ENCODE assay signal across 8 mouse cellular contexts in the genomic region with DNA sequence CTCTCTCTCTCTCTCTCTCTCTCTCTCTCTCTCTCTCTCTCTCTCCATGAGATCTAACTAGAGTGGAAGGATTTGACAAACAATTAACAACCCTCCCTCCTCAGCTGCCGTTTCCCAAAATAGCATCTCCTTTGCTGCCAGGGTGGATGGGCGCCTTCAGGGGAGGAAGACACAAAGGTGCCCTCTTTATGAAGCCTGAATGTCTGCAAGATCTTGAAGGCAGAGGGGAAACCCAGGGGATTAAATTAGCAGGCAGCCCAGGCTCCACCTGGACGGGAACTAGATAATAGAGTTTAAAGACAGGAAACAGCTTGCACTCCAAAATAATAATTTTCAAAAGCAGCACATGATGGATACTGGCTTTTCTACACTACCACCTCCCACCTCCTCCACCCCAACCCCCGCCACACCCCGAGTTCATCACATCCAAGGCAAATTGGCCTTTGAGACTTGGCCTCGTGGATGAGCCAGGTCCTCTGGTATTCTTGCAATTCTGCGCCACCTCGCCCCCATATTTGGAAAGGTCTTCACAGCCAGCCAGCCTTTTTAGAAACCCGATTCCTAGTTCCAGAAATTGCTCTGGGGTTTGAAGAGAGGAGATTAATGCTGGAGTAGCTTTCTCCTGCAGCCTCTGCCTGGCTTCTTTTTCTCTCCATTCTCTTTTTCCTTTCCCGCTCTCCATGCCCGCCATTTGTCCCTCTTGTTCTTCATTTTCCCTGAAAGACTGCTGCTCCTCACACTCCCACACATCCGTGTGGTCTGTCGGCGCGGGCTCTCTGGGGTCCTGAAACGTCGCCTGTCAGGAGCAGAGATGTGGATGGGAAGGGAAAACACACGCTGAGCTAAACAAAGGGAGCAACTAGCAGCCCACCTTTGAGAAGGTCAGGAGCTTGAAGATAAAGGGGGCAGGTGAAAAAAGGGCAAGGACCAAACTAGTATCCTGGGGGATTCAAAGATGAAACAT. TPM values are rescaled to one million over a fixed set of nuclear protein-coding genes. Genes with fewer than 3 reads are reported as not detected.
A peak's percentile ranks its signal among the peaks of the same experiment; 100 is the strongest.
DNase-seq lines count a peak whose midpoint lies in the region; ATAC-seq and TF ChIP-seq lines count a peak whose summit lies in the region.

No protein-coding gene starts in this region.

- TF ChIP-seq CTCF in liver, adult 2 months (IDR thresholded peaks at IDR 0.05; ENCODE audit: low read depth, low read length), result no peak
- TF ChIP-seq CTCF in stomach, postnatal 0 days (IDR thresholded peaks at IDR 0.05; ENCODE audit: low read depth), result no peak

- peak; percentile 41 for DNase-seq in liver, adult 2 months (ENCODE audit: extremely low read depth, low read depth, low spot score)
- no peak for DNase-seq in heart, embryonic 10.5 days (ENCODE audit: low spot score)
- no peak for DNase-seq in stomach, postnatal 0 days (ENCODE audit: low spot score)
- DNase-seq in adrenal gland, postnatal 25 days, result no peak
- DNase-seq in left cerebral cortex, adult 11 months (ENCODE audit: low spot score), result no peak
- DNase-seq in cerebellum, adult 11-12 months, result no peak

- H3K9me3 ChIP-seq in liver, embryonic 12.5 days (replicated peaks), result no peaks in the 10 kb centered on the region
- H3K9me3 ChIP-seq in heart, embryonic 10.5 days, result no peaks in the 10 kb centered on the region
- H3K9me3 ChIP-seq in lung, embryonic 16.5 days (ENCODE audit: control insufficient read depth, low read length), result no peaks in the 10 kb centered on the region
- no peaks in the 10 kb centered on the region for H3K9me3 ChIP-seq in stomach, postnatal 0 days (ENCODE audit: control insufficient read depth, low read length)

- H3K4me2 ChIP-seq in liver, embryonic 12.5 days, result no peak overlapping the region
- peak overlapping the region; percentile 21 for H3K4me2 ChIP-seq in lung, embryonic 16.5 days (ENCODE audit: low read depth, low read length)
- H3K4me2 ChIP-seq in stomach, postnatal 0 days (replicated peaks; ENCODE audit: low read depth), result peak overlapping the region; percentile 21; the same call in 1 of the 2 replicates

- H3K36me3 ChIP-seq in liver, adult 2 months (ENCODE audit: control insufficient read depth, insufficient read depth, low read length), result no peaks in the 10 kb centered on the region
- H3K36me3 ChIP-seq in liver, embryonic 12.5 days, result no peaks in the 10 kb centered on the region
- H3K36me3 ChIP-seq in heart, embryonic 10.5 days, result no peaks in the 10 kb centered on the region
- no peaks in the 10 kb centered on the region for H3K36me3 ChIP-seq in lung, embryonic 16.5 days (ENCODE audit: control insufficient read depth, insufficient read depth, low read length)
- H3K36me3 ChIP-seq in stomach, postnatal 0 days (ENCODE audit: control insufficient read depth, insufficient read depth, low read length), result no peaks in the 10 kb centered on the region

- H3K27ac ChIP-seq in liver, adult 2 months (replicated peaks; ENCODE audit: insufficient read depth, low read depth, low read length), result no peak overlapping the region
- no peak overlapping the region for H3K27ac ChIP-seq in liver, embryonic 12.5 days
- peak overlapping the region; percentile 87 for H3K27ac ChIP-seq in heart, embryonic 10.5 days
- H3K27ac ChIP-seq in lung, embryonic 16.5 days (ENCODE audit: low read length), result no peak overlapping the region
- peak overlapping the region; percentile 75 for H3K27ac ChIP-seq in stomach, postnatal 0 days (replicated peaks)

- no peak for TF ChIP-seq POLR2A in liver, adult 2 months (IDR thresholded peaks at IDR 0.05; ENCODE audit: extremely low read depth, insufficient read depth, low read length)

- no peak overlapping the region for H3K9ac ChIP-seq in liver, adult 2 months (ENCODE audit: low read depth, low read length)
- no peak overlapping the region for H3K9ac ChIP-seq in liver, embryonic 12.5 days
- H3K9ac ChIP-seq in lung, embryonic 16.5 days (ENCODE audit: low read length), result peak overlapping the region; percentile 3; the same call in 1 of the 2 replicates
- peak overlapping the region; percentile 41; the same call in 1 of the 2 replicates for H3K9ac ChIP-seq in stomach, postnatal 0 days (ENCODE audit: low read length)

- TF ChIP-seq EP300 in stomach, postnatal 0 days (optimal IDR thresholded peaks at IDR 0.05), result no peak

- 50% methylated on average over 18 of the region's 18 CpGs for WGBS in liver, adult 2 months
- WGBS in liver, embryonic 12.5 days (ENCODE audit: insufficient replicate concordance), result 31% methylated on average over 18 of the region's 18 CpGs
- WGBS in heart, embryonic 10.5 days, result 13% methylated on average over 18 of the region's 18 CpGs
- 13% methylated on average over 18 of the region's 18 CpGs for WGBS in lung, embryonic 16.5 days
- 21% methylated on average over 18 of the region's 18 CpGs for WGBS in stomach, postnatal 0 days

- no peak for ATAC-seq in liver, embryonic 12.5 days
- no peak for ATAC-seq in lung, embryonic 16.5 days (ENCODE audit: low read depth)
- ATAC-seq in stomach, postnatal 0 days (ENCODE audit: low FRiP score, low TSS enrichment), result no peak

- no peak overlapping the region for H3K4me3 ChIP-seq in liver, adult 2 months (ENCODE audit: insufficient read depth, low read depth, low read length)
- H3K4me3 ChIP-seq in liver, embryonic 12.5 days, result no peak overlapping the region
- H3K4me3 ChIP-seq in heart, embryonic 10.5 days, result peak overlapping the region; percentile 31; the same call in 1 of the 2 replicates
- H3K4me3 ChIP-seq in lung, embryonic 16.5 days (ENCODE audit: low read length), result no peak overlapping the region
- H3K4me3 ChIP-seq in stomach, postnatal 0 days (ENCODE audit: low read depth, low read length), result no peak overlapping the region

- H3K27me3 ChIP-seq in liver, adult 2 months (ENCODE audit: control insufficient read depth, insufficient read depth, low read length), result no peaks in the 10 kb centered on the region
- H3K27me3 ChIP-seq in liver, embryonic 12.5 days (replicated peaks), result peaks cover 32% of the 10 kb centered on the region
- H3K27me3 ChIP-seq in heart, embryonic 10.5 days (ENCODE audit: insufficient read depth, poor library complexity, severe bottlenecking), result no peaks in the 10 kb centered on the region
- H3K27me3 ChIP-seq in lung, embryonic 16.5 days (ENCODE audit: control insufficient read depth, insufficient read depth, low read depth, low read length), result no peaks in the 10 kb centered on the region
- H3K27me3 ChIP-seq in stomach, postnatal 0 days (ENCODE audit: control insufficient read depth, insufficient read depth, low read length), result no peaks in the 10 kb centered on the region

- no peaks in the 10 kb centered on the region for H3K79me2 ChIP-seq in liver, adult 2 months (ENCODE audit: control insufficient read depth, insufficient read depth, low read length)

- H3K4me1 ChIP-seq in liver, adult 2 months (ENCODE audit: control insufficient read depth, insufficient read depth, low read length), result peaks cover 6% of the 10 kb centered on the region
- H3K4me1 ChIP-seq in liver, embryonic 12.5 days, result peaks cover 9% of the 10 kb centered on the region; the same call in 1 of the 2 replicates
- peaks cover 64% of the 10 kb centered on the region for H3K4me1 ChIP-seq in heart, embryonic 10.5 days
- H3K4me1 ChIP-seq in lung, embryonic 16.5 days (replicated peaks; ENCODE audit: control insufficient read depth, insufficient read depth, low read length), result peaks cover 18% of the 10 kb centered on the region
- H3K4me1 ChIP-seq in stomach, postnatal 0 days (replicated peaks; ENCODE audit: control insufficient read depth, insufficient read depth), result no peaks in the 10 kb centered on the region; the same call in 1 of the 2 replicates

RNA-seq across cellular contexts. Expression of a gene that starts 10.2 kb away (rescaled TPM):
- 2.8 and 3.2 TPM in 2 replicates for total RNA-seq in liver, adult 2 months (2014; rRNA removed)
- polyA plus RNA-seq in liver, adult 2 months (2012; rRNA removed), result 2.5 and 2.6 TPM in 2 replicates
- polyA plus RNA-seq in liver, embryonic 12.5 days (2016; fragmentation: Nextera tagmentation; extraction: Ambion mirVana), result 6.1 and 6.9 TPM in 2 replicates
- polyA plus RNA-seq in heart, embryonic 10.5 days (2016; fragmentation: Nextera tagmentation; extraction: Ambion mirVana), result 3.4 and 8.6 TPM in 2 replicates
- 4.3 and 4.5 TPM in 2 replicates for polyA plus RNA-seq in lung, embryonic 16.5 days (2015; fragmentation: Nextera tagmentation; extraction: Ambion mirVana)
- 7.3 and 11.2 TPM in 2 replicates for polyA plus RNA-seq in stomach, postnatal 0 days (2015; fragmentation: Nextera tagmentation; extraction: Ambion mirVana)
- total RNA-seq in adrenal gland, postnatal 25 days (2021), result 6.7 and 9.1 TPM in 2 replicates

RNA-seq across cellular contexts. Expression of a gene that starts 36.9 kb away (rescaled TPM):
- total RNA-seq in liver, adult 2 months (2014; rRNA removed), result 3.2 and 6.3 TPM in 2 replicates
- polyA plus RNA-seq in liver, adult 2 months (2012; rRNA removed), result 1.1 and 1.6 TPM in 2 replicates
- 0.49 and 0.62 TPM in 2 replicates for polyA plus RNA-seq in liver, embryonic 12.5 days (2016; fragmentation: Nextera tagmentation; extraction: Ambion mirVana)
- polyA plus RNA-seq in heart, embryonic 10.5 days (2016; fragmentation: Nextera tagmentation; extraction: Ambion mirVana), result 1.3 and 1.6 TPM in 2 replicates
- 13.9 and 14.0 TPM in 2 replicates for polyA plus RNA-seq in lung, embryonic 16.5 days (2015; fragmentation: Nextera tagmentation; extraction: Ambion mirVana)
- 4.2 and 4.3 TPM in 2 replicates for polyA plus RNA-seq in stomach, postnatal 0 days (2015; fragmentation: Nextera tagmentation; extraction: Ambion mirVana)
- total RNA-seq in adrenal gland, postnatal 25 days (2021), result 18.1 and 31.4 TPM in 2 replicates

RNA-seq across cellular contexts. Expression of a gene that starts 48.8 kb away (rescaled TPM):
- 10.3 and 11.7 TPM in 2 replicates for total RNA-seq in liver, adult 2 months (2014; rRNA removed)
- 10.1 and 13.1 TPM in 2 replicates for polyA plus RNA-seq in liver, adult 2 months (2012; rRNA removed)
- polyA plus RNA-seq in liver, embryonic 12.5 days (2016; fragmentation: Nextera tagmentation; extraction: Ambion mirVana), result 21.8 and 24.0 TPM in 2 replicates
- 56.0 and 66.9 TPM in 2 replicates for polyA plus RNA-seq in heart, embryonic 10.5 days (2016; fragmentation: Nextera tagmentation; extraction: Ambion mirVana)
- polyA plus RNA-seq in lung, embryonic 16.5 days (2015; fragmentation: Nextera tagmentation; extraction: Ambion mirVana), result 72.8 and 75.5 TPM in 2 replicates
- 36.6 and 39.0 TPM in 2 replicates for polyA plus RNA-seq in stomach, postnatal 0 days (2015; fragmentation: Nextera tagmentation; extraction: Ambion mirVana)
- total RNA-seq in adrenal gland, postnatal 25 days (2021), result 38.3 and 57.5 TPM in 2 replicates

Comparison
In these comparisons a context has a peak if more than half of its experiments do, and no peak if none do; other contexts are left out.
1. H3K27ac ChIP-seq: peak in heart, embryonic 10.5 days (single experiment) and stomach, postnatal 0 days (single experiment); none in liver, adult 2 months (single experiment), liver, embryonic 12.5 days (single experiment) and lung, embryonic 16.5 days (single experiment).
2. H3K9ac ChIP-seq: peak in lung, embryonic 16.5 days (single experiment) and stomach, postnatal 0 days (single experiment); none in liver, adult 2 months (single experiment) and liver, embryonic 12.5 days (single experiment).